Mouse (Mus musculus) intestine, postnatal 0 days (tissue): Measurements from ENCODE around the gene Ssbp3. TPM values are rescaled to one million over a fixed set of nuclear protein-coding genes. Genes with fewer than 3 reads are reported as not detected.

Experiments
- ATAC-seq: fragments of 200-750 bp; cut with Nextera tagmentation; 2 replicates; pipeline ENCODE4 v1.8.0; 2017; ENCODE audit warnings: mild to moderate bottlenecking, moderate TSS enrichment, moderate library complexity
- H3K27ac ChIP-seq: fragments of 300-500 bp; sonication (generic); 2 replicates; pipeline ENCODE4 v1.5.1; 2014; ENCODE audit warnings: mild to moderate bottlenecking, low read depth, low read length, moderate library complexity
- H3K27me3 ChIP-seq: fragments of 300-500 bp; sonication (generic); replicated peaks from 2 replicates; pipeline ENCODE4 v1.6.1; 2014; ENCODE audit warnings: low read length, mixed read lengths; ENCODE audit not compliant: control insufficient read depth, insufficient read depth
- H3K36me3 ChIP-seq: fragments of 300-500 bp; sonication (generic); 2 replicates; pipeline ENCODE4 v1.6.1; 2014; ENCODE audit warnings: mild to moderate bottlenecking, moderate library complexity; ENCODE audit not compliant: control insufficient read depth, insufficient read depth
- H3K4me1 ChIP-seq: fragments of 300-500 bp; sonication (generic); replicated peaks from 2 replicates; pipeline ENCODE4 v1.6.1; 2014; ENCODE audit warnings: antibody characterized with exemption, low read length, mixed read lengths; ENCODE audit not compliant: control insufficient read depth, insufficient read depth
- H3K4me2 ChIP-seq: fragments of 300-500 bp; sonication (generic); replicated peaks from 2 replicates; pipeline ENCODE4 v1.6.1; 2014; ENCODE audit warnings: low read depth, mild to moderate bottlenecking, moderate library complexity
- H3K4me3 ChIP-seq: fragments of 300-500 bp; sonication (generic); 2 replicates; pipeline ENCODE4 v1.5.1; 2014; ENCODE audit warnings: low read depth, low read length
- H3K9ac ChIP-seq: fragments of 300-500 bp; sonication (generic); 2 replicates; pipeline ENCODE4 v1.6.1; 2014; ENCODE audit warnings: mild to moderate bottlenecking, low read depth, low read length
- H3K9me3 ChIP-seq: fragments of 300-500 bp; sonication (generic); 2 replicates; pipeline ENCODE4 v1.6.1; 2016; ENCODE audit warnings: mixed run types; ENCODE audit not compliant: control insufficient read depth
- CTCF ChIP-seq: sonication (generic); IDR thresholded peaks from 2 replicates; pipeline ENCODE4 v1.5.1; 2016; ENCODE audit warnings: low read depth, mild to moderate bottlenecking, control low read depth, antibody characterized with exemption, moderate library complexity
- WGBS: fragments of 180-500 bp; shearing (Covaris S2); extraction: QIAGEN DNeasy Blood & Tissue Kit; methylation state at CpG from one replicate; pipeline ENCODE4 v1.1.7; 2014; 5-methylcytosine and 5-hydroxymethylcytosine counted together
- polyA plus RNA-seq: library from polyadenylated mRNA; unstranded; fragments of >200 nt; fragmentation: Nextera tagmentation; extraction: Ambion mirVana; gene quantifications from 2 replicates; pipeline ENCODE4 v1.2.1, GENCODE M21; 2015

The Ssbp3 gene
- polyA plus RNA-seq, 1 experiment from 2014 or later, result 45.2 TPM

DNA sequence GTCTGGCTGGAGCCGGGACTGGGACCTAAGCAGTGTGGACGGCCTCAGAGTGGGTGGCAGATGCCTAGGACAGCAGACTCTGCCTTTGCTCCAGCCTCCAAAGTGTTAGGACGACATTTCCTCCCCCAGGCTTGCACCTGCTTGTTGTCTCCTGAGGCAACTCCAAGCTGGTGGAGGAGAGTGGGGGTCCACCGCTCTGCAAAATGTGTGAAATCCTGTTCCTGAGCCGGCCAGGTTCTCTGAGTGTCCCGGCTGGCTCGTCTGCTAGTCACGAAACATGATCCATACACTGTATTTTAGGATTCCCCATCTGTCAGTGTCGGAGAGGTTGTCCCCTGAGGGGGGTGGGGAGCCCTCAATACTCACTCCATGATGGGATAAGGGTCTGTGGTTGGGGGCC, 53.9 kb downstream of the Ssbp3 start:
- Histone ChIP-seq H3K36me3 (peaks cover 13% of the 10 kb centered on the region; the same call in 1 of the 2 replicates), H3K9me3 (no peaks in the 10 kb centered on the region), H3K4me2 (no peak overlapping the region), H3K27ac (no peak overlapping the region), H3K27me3 (no peaks in the 10 kb centered on the region), H3K9ac (no peak overlapping the region), H3K4me1 (peaks cover 6% of the 10 kb centered on the region; the same call in 1 of the 2 replicates), H3K4me3 (no peak overlapping the region)
- ATAC-seq, result no peak
- WGBS, result 65% methylated on average over 9 of the region's 9 CpGs
- no peak for TF ChIP-seq CTCF

DNA sequence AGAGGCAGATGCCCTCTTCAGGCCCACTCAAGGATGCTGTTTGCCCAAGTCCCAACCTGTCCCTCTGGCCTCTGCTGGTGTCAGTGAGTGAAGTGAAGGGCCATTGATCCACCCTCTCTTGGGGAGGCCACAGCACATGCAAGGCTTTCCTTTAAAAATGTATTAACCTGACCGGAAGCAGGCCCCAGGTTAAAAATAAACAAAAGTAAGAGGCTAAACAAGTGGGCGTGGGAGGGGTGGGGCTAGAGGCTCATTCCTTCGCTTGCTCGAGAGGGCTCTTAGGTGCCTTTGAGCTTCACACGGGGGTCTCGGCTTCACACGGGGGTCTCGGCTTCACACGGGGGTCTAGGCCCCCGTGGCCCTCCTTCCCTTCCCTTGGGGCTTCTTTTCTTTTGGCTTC, 54.5 kb downstream of the Ssbp3 start:
- Histone ChIP-seq H3K4me3 (no peak overlapping the region), H3K27me3 (no peaks in the 10 kb centered on the region), H3K9ac (no peak overlapping the region), H3K4me1 (0 out of 2 replicates have a peak, but pooled peaks cover 3% of the 10 kb centered on the region), H3K36me3 (peaks cover 9% of the 10 kb centered on the region), H3K4me2 (no peak overlapping the region), H3K9me3 (no peaks in the 10 kb centered on the region), H3K27ac (no peak overlapping the region)
- no peak for ATAC-seq
- no peak for TF ChIP-seq CTCF
- WGBS, result 62% methylated on average over 10 of the region's 10 CpGs

DNA sequence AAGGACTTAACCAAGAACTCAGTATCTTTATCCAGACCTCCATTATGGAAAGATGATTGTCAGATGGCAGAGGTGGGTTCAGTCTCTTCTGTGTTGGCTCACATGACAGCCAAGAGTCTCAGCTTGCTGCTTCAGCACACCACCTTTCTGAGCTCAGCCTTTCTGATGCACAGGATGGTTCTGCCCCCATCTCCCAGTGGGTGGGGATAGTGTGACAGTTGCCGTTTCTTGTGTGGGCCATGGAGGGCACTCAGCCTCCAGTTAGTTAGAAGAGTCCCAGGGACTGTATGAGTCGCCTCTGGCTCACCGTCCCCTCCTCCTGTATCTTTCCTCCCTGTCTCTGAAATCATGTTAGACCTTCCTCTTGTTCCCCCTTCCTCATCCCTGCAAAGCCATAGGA, 55.9 kb downstream of the Ssbp3 start:
- WGBS, result 90% methylated on average over 3 of the region's 3 CpGs
- no peak for TF ChIP-seq CTCF
- no peak for ATAC-seq

DNA sequence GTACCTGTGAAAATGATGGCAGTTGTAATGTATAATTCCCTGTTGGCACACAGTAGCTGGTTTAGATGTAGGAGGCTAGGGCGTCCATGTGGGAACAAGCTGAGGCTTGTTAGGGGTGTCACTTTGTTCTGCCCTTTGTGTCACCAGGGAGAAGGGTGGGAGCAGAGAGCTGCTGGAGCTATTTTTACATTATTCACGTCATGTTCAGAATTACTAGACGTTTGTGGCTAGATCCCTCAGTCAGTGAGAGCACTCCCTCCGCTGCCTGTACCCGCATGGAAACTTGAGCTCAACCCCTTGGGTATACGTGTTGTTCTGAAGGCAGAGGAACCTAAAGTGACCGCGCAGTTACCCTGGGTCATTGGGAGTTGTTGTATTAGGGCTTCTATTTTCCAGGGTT, 58.4 kb downstream of the Ssbp3 start:
- Histone ChIP-seq H3K27me3 (no peaks in the 10 kb centered on the region), H3K9ac (no peak overlapping the region), H3K27ac (no peak overlapping the region), H3K4me2 (no peak overlapping the region), H3K4me1 (0 out of 2 replicates have a peak, but pooled peaks cover 3% of the 10 kb centered on the region), H3K4me3 (no peak overlapping the region), H3K36me3 (peaks cover 8% of the 10 kb centered on the region), H3K9me3 (no peaks in the 10 kb centered on the region)
- no peak for TF ChIP-seq CTCF
- ATAC-seq, result no peak
- 80% methylated on average over 8 of the region's 8 CpGs for WGBS

More for the DNA sequence above, 55.9 kb downstream of the Ssbp3 start:
- no peaks in the 10 kb centered on the region for H3K27me3 ChIP-seq
- H3K9ac ChIP-seq, result no peak overlapping the region
- no peak overlapping the region for H3K4me2 ChIP-seq
- no peaks in the 10 kb centered on the region for H3K9me3 ChIP-seq
- no peak overlapping the region for H3K4me3 ChIP-seq
- H3K36me3 ChIP-seq, result peaks cover 8% of the 10 kb centered on the region
- 0 out of 2 replicates have a peak, but pooled peaks cover 3% of the 10 kb centered on the region for H3K4me1 ChIP-seq
- H3K27ac ChIP-seq, result no peak overlapping the region

DNA sequence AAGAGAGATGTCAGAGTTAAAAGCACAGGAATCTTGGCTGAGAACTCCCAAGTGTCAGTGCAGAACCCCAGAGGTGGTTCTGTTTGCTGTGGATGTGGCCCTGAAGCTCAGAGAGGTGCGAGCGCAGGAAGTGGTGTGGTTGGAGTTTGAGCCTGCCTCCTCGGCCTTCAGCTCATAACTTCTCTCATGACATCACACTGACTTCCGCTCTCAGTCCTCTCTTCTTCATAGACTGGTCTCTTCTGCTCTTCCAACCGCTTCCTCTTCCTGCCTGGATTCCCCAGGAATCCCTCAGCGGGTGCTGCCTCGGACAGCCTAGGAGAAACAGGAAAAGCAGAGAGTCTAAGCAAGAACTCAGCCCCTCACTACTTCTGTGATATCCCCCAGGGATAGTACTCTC, 60.3 kb downstream of the Ssbp3 start:
- H3K27ac ChIP-seq, result peak overlapping the region; percentile 46; the same call in 1 of the 2 replicates
- 68% methylated on average over 7 of the region's 7 CpGs for WGBS

GRCm38 (mm10) chr4:106972061-106972460, 61.6 kb downstream of the Ssbp3 start:
- Histone ChIP-seq H3K4me2 (no peak overlapping the region), H3K4me3 (no peak overlapping the region), H3K9me3 (no peaks in the 10 kb centered on the region), H3K27me3 (no peaks in the 10 kb centered on the region), H3K36me3 (no peaks in the 10 kb centered on the region; the same call in 1 of the 2 replicates), H3K27ac (no peak overlapping the region), H3K9ac (no peak overlapping the region), H3K4me1 (peaks cover 8% of the 10 kb centered on the region; the same call in 1 of the 2 replicates)
- TF ChIP-seq CTCF, result no peak
- ATAC-seq, result no peak
- 83% methylated on average over 4 of the region's 4 CpGs for WGBS

More for the DNA sequence above, 60.3 kb downstream of the Ssbp3 start:
- Histone ChIP-seq H3K4me3 (no peak overlapping the region), H3K27me3 (no peaks in the 10 kb centered on the region), H3K4me1 (peaks cover 3% of the 10 kb centered on the region; the same call in 1 of the 2 replicates), H3K4me2 (no peak overlapping the region), H3K9ac (no peak overlapping the region), H3K9me3 (no peaks in the 10 kb centered on the region), H3K36me3 (peaks cover 5% of the 10 kb centered on the region)
- ATAC-seq, result no peak
- no peak for TF ChIP-seq CTCF
